Mouse (Mus musculus): ENCODE measurements around the gene AI481877. TPM values are rescaled to one million over a fixed set of nuclear protein-coding genes. Genes with fewer than 3 reads are reported as not detected.
A peak's percentile ranks its signal among the peaks of the same experiment; 100 is the strongest.

The AI481877 gene
- total and polyA plus RNA-seq, 2 experiments from 2014 or later, result not detected

- H3K4me2 ChIP-seq (ENCODE audit: low read depth, low read length), result no peak overlapping the region
- no peaks in the 10 kb centered on the region for H3K27me3 ChIP-seq (ENCODE audit: control insufficient read depth, insufficient read depth, low read length)
- no peaks in the 10 kb centered on the region for H3K4me1 ChIP-seq (ENCODE audit: control insufficient read depth, insufficient read depth)
- DNase-seq (ENCODE audit: low spot score) (no peak), ATAC-seq (ENCODE audit: insufficient read depth, low read depth) (no peak)
- TF ChIP-seq EP300 (IDR thresholded peaks at IDR 0.05; ENCODE audit: low read depth) (no peak), CTCF (IDR thresholded peaks at IDR 0.05; ENCODE audit: low read depth) (no peak)
- no peak overlapping the region for H3K9ac ChIP-seq (replicated peaks; ENCODE audit: low read depth, low read length)
- H3K27ac ChIP-seq (ENCODE audit: low read depth), result peak overlapping the region; percentile 34; the same call in 1 of the 2 replicates
- 87% methylated on average over 2 of the region's 2 CpGs for WGBS
- no peaks in the 10 kb centered on the region for H3K36me3 ChIP-seq (replicated peaks; ENCODE audit: control insufficient read depth, insufficient read depth, low read length)
- no peaks in the 10 kb centered on the region for H3K9me3 ChIP-seq (replicated peaks; ENCODE audit: control insufficient read depth, low read length)
- H3K4me3 ChIP-seq (ENCODE audit: low read depth, low read length), result no peak overlapping the region
Observed at GRCm38 (mm10) chr4:59167251-59167847, 28.6 kb upstream of the AI481877 start.

GRCm38 (mm10) chr4:59164034-59164433 is 25.3 kb upstream of the AI481877 start:
- Histone ChIP-seq H3K4me1 (ENCODE audit: control insufficient read depth, insufficient read depth) (0 out of 2 replicates have a peak, but pooled peaks cover 4% of the 10 kb centered on the region), H3K27ac (ENCODE audit: low read depth) (no peak overlapping the region), H3K36me3 (replicated peaks; ENCODE audit: control insufficient read depth, insufficient read depth, low read length) (no peaks in the 10 kb centered on the region), H3K9me3 (replicated peaks; ENCODE audit: control insufficient read depth, low read length) (no peaks in the 10 kb centered on the region), H3K9ac (replicated peaks; ENCODE audit: low read depth, low read length) (no peak overlapping the region), H3K4me2 (ENCODE audit: low read depth, low read length) (no peak overlapping the region), H3K4me3 (ENCODE audit: low read depth, low read length) (no peak overlapping the region), H3K27me3 (ENCODE audit: control insufficient read depth, insufficient read depth, low read length) (no peaks in the 10 kb centered on the region)
- ATAC-seq (ENCODE audit: insufficient read depth, low read depth), result no peak
- 58% methylated on average over 2 of the region's 2 CpGs for WGBS
- DNase-seq (ENCODE audit: low spot score), result no peak
- TF ChIP-seq EP300 (IDR thresholded peaks at IDR 0.05; ENCODE audit: low read depth) (no peak), CTCF (IDR thresholded peaks at IDR 0.05; ENCODE audit: low read depth) (no peak)

- H3K4me2 ChIP-seq (ENCODE audit: low read depth, low read length), result no peak overlapping the region
- WGBS, result 46% methylated on average over 8 of the region's 8 CpGs
- no peak overlapping the region for H3K9ac ChIP-seq (replicated peaks; ENCODE audit: low read depth, low read length)
- H3K4me1 ChIP-seq (ENCODE audit: control insufficient read depth, insufficient read depth), result peaks cover 15% of the 10 kb centered on the region; the same call in 1 of the 2 replicates
- no peak for DNase-seq (ENCODE audit: low spot score)
- no peaks in the 10 kb centered on the region for H3K36me3 ChIP-seq (replicated peaks; ENCODE audit: control insufficient read depth, insufficient read depth, low read length)
- H3K27ac ChIP-seq (ENCODE audit: low read depth), result no peak overlapping the region
- TF ChIP-seq CTCF (IDR thresholded peaks at IDR 0.05; ENCODE audit: low read depth), result no peak
- TF ChIP-seq EP300 (IDR thresholded peaks at IDR 0.05; ENCODE audit: low read depth), result no peak
- no peaks in the 10 kb centered on the region for H3K27me3 ChIP-seq (ENCODE audit: control insufficient read depth, insufficient read depth, low read length)
- ATAC-seq (ENCODE audit: insufficient read depth, low read depth), result no peak
- no peaks in the 10 kb centered on the region for H3K9me3 ChIP-seq (replicated peaks; ENCODE audit: control insufficient read depth, low read length)
- no peak overlapping the region for H3K4me3 ChIP-seq (ENCODE audit: low read depth, low read length)
Observed at GRCm38 (mm10) chr4:59160959-59161670, 22.3 kb upstream of the AI481877 start.

DNA sequence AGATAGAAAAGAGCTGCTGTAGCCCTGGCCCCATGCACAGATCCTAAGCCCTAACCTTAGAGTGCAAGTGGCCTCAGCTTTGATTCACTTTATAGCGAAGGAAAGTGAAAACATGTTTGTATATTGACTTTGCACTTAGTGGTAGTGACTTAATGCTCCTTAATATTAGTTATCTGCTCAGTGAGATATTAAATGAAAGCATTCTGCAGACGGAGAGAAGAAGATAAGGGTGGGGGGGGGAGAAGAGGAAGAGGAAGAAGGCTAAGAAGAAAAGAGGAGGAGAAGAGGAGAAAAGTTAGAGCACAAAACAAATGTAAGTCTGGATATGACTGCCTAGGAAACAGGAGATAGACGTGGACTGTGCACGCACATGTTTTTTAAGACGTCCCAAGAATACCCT is 21.5 kb upstream of the AI481877 start:
- no peak overlapping the region for H3K9ac ChIP-seq (replicated peaks; ENCODE audit: low read depth, low read length)
- DNase-seq (ENCODE audit: low spot score) (no peak), ATAC-seq (ENCODE audit: insufficient read depth, low read depth) (no peak)
- WGBS, result 83% methylated on average over 5 of the region's 5 CpGs
- H3K4me2 ChIP-seq (ENCODE audit: low read depth, low read length), result no peak overlapping the region
- no peaks in the 10 kb centered on the region for H3K27me3 ChIP-seq (ENCODE audit: control insufficient read depth, insufficient read depth, low read length)
- TF ChIP-seq CTCF (IDR thresholded peaks at IDR 0.05; ENCODE audit: low read depth) (no peak), EP300 (IDR thresholded peaks at IDR 0.05; ENCODE audit: low read depth) (no peak)
- H3K36me3 ChIP-seq (replicated peaks; ENCODE audit: control insufficient read depth, insufficient read depth, low read length), result no peaks in the 10 kb centered on the region
- no peaks in the 10 kb centered on the region for H3K9me3 ChIP-seq (replicated peaks; ENCODE audit: control insufficient read depth, low read length)
- H3K4me1 ChIP-seq (ENCODE audit: control insufficient read depth, insufficient read depth), result peaks cover 15% of the 10 kb centered on the region; the same call in 1 of the 2 replicates
- H3K27ac ChIP-seq (ENCODE audit: low read depth), result no peak overlapping the region
- H3K4me3 ChIP-seq (ENCODE audit: low read depth, low read length), result no peak overlapping the region

DNA sequence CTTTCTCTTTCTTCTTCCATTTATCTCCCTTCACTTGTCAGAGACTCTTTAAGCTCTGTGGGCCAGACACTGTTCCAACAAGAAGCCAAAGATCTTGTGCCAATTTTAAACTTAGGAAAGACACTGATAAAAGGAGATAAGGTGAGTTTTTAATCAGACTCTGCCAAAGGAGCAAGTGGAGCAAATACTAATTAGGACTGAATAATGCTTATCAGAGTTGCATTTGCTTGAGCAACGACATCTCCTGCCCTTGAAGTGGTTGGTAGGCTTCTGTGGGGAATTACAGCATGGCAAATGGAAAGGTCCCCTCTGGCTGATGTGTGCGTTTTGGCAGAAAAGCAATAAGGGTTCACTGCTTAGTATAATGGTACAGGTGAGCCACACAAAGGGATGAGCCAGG is 18.9 kb upstream of the AI481877 start:
- no peaks in the 10 kb centered on the region for H3K36me3 ChIP-seq (replicated peaks; ENCODE audit: control insufficient read depth, insufficient read depth, low read length)
- H3K9me3 ChIP-seq (replicated peaks; ENCODE audit: control insufficient read depth, low read length), result no peaks in the 10 kb centered on the region
- H3K27me3 ChIP-seq (ENCODE audit: control insufficient read depth, insufficient read depth, low read length), result no peaks in the 10 kb centered on the region
- H3K4me3 ChIP-seq (ENCODE audit: low read depth, low read length), result no peak overlapping the region
- DNase-seq (ENCODE audit: low spot score), result no peak
- H3K27ac ChIP-seq (ENCODE audit: low read depth), result no peak overlapping the region
- TF ChIP-seq EP300 (IDR thresholded peaks at IDR 0.05; ENCODE audit: low read depth) (no peak), CTCF (IDR thresholded peaks at IDR 0.05; ENCODE audit: low read depth) (no peak)
- peaks cover 15% of the 10 kb centered on the region; the same call in 1 of the 2 replicates for H3K4me1 ChIP-seq (ENCODE audit: control insufficient read depth, insufficient read depth)
- ATAC-seq (ENCODE audit: insufficient read depth, low read depth), result no peak
- no peak overlapping the region for H3K4me2 ChIP-seq (ENCODE audit: low read depth, low read length)
- no peak overlapping the region for H3K9ac ChIP-seq (replicated peaks; ENCODE audit: low read depth, low read length)
- 44% methylated on average over 2 of the region's 2 CpGs for WGBS
